Mouse (Mus musculus): ENCODE measurements around the gene Tpcn2. TPM values are rescaled to one million over a fixed set of nuclear protein-coding genes. Genes with fewer than 3 reads are reported as not detected.

Gene Tpcn2
- polyA plus RNA-seq, 1 experiment: 34.7 TPM

GRCm38 (mm10) chr7:145211680-145212659, 71.8 kb downstream of the Tpcn2 start:
- Histone ChIP-seq H3K4me3 (replicated peaks; ENCODE audit: control insufficient read depth, low read depth, low read length) (no peak overlapping the region), H3K4me1 (ENCODE audit: control insufficient read depth, insufficient read depth, low read length) (no peaks in the 10 kb centered on the region; the same call in 1 of the 2 replicates), H3K27ac (ENCODE audit: control insufficient read depth, insufficient read depth, low read depth, low read length, poor library complexity) (no peak overlapping the region)
- TF ChIP-seq CTCF (IDR thresholded peaks at IDR 0.05; ENCODE audit: control insufficient read depth, insufficient read depth, low read length) (no peak), POLR2A (IDR thresholded peaks at IDR 0.05; ENCODE audit: borderline replicate concordance, control insufficient read depth, low read depth, low read length) (no peak)
- WGBS: 77% methylated on average over 14 of the region's 14 CpGs

- no peaks in the 10 kb centered on the region; the same call in 1 of the 2 replicates for H3K4me1 ChIP-seq (ENCODE audit: control insufficient read depth, insufficient read depth, low read length)
- WGBS: 27% methylated on average over 4 of the region's 4 CpGs
- TF ChIP-seq CTCF (IDR thresholded peaks at IDR 0.05; ENCODE audit: control insufficient read depth, insufficient read depth, low read length): no peak
- no peak for TF ChIP-seq POLR2A (IDR thresholded peaks at IDR 0.05; ENCODE audit: borderline replicate concordance, control insufficient read depth, low read depth, low read length)
- no peak overlapping the region for H3K27ac ChIP-seq (ENCODE audit: control insufficient read depth, insufficient read depth, low read depth, low read length, poor library complexity)
- no peak overlapping the region for H3K4me3 ChIP-seq (replicated peaks; ENCODE audit: control insufficient read depth, low read depth, low read length)
Measured at GRCm38 (mm10) chr7:145210477-145211070, 73.2 kb downstream of the Tpcn2 start.

- no peak within 1 kb of the TSS for H3K4me3 ChIP-seq (replicated peaks; ENCODE audit: control insufficient read depth, low read depth, low read length)
- no peak within 1 kb of the TSS for H3K27ac ChIP-seq (ENCODE audit: control insufficient read depth, insufficient read depth, low read depth, low read length, poor library complexity)
- 84% methylated on average over 4 of the region's 4 CpGs for WGBS
- H3K4me1 ChIP-seq (ENCODE audit: control insufficient read depth, insufficient read depth, low read length): no peaks in the 10 kb centered on the region; the same call in 1 of the 2 replicates
- TF ChIP-seq POLR2A (IDR thresholded peaks at IDR 0.05; ENCODE audit: borderline replicate concordance, control insufficient read depth, low read depth, low read length) (no peak), CTCF (IDR thresholded peaks at IDR 0.05; ENCODE audit: control insufficient read depth, insufficient read depth, low read length) (no peak)
Measured at GRCm38 (mm10) chr7:145208006-145208405, 75.8 kb downstream of the Tpcn2 start, which contains the start of gene 1810010D01Rik. Gene 1810010D01Rik, minus strand, starts transcription at chr7:145208119.

GRCm38 (mm10) chr7:145206801-145207200, 77.0 kb downstream of the Tpcn2 start:
- Histone ChIP-seq H3K4me1 (ENCODE audit: control insufficient read depth, insufficient read depth, low read length) (no peaks in the 10 kb centered on the region; the same call in 1 of the 2 replicates), H3K27ac (ENCODE audit: control insufficient read depth, insufficient read depth, low read depth, low read length, poor library complexity) (no peak overlapping the region), H3K4me3 (replicated peaks; ENCODE audit: control insufficient read depth, low read depth, low read length) (no peak overlapping the region)
- WGBS: 67% methylated on average over 6 of the region's 6 CpGs
- TF ChIP-seq CTCF (IDR thresholded peaks at IDR 0.05; ENCODE audit: control insufficient read depth, insufficient read depth, low read length) (no peak), POLR2A (IDR thresholded peaks at IDR 0.05; ENCODE audit: borderline replicate concordance, control insufficient read depth, low read depth, low read length) (no peak)

GRCm38 (mm10) chr7:145206056-145206610, 77.7 kb downstream of the Tpcn2 start:
- Histone ChIP-seq H3K27ac (ENCODE audit: control insufficient read depth, insufficient read depth, low read depth, low read length, poor library complexity) (no peak overlapping the region), H3K4me3 (replicated peaks; ENCODE audit: control insufficient read depth, low read depth, low read length) (no peak overlapping the region), H3K4me1 (ENCODE audit: control insufficient read depth, insufficient read depth, low read length) (no peaks in the 10 kb centered on the region; the same call in 1 of the 2 replicates)
- WGBS: 17% methylated on average over 34 of the region's 34 CpGs
- TF ChIP-seq POLR2A (IDR thresholded peaks at IDR 0.05; ENCODE audit: borderline replicate concordance, control insufficient read depth, low read depth, low read length) (no peak), CTCF (IDR thresholded peaks at IDR 0.05; ENCODE audit: control insufficient read depth, insufficient read depth, low read length) (no peak)

GRCm38 (mm10) chr7:145205363-145205902, 78.4 kb downstream of the Tpcn2 start:
- Histone ChIP-seq H3K4me1 (ENCODE audit: control insufficient read depth, insufficient read depth, low read length) (no peaks in the 10 kb centered on the region), H3K4me3 (replicated peaks; ENCODE audit: control insufficient read depth, low read depth, low read length) (no peak overlapping the region), H3K27ac (ENCODE audit: control insufficient read depth, insufficient read depth, low read depth, low read length, poor library complexity) (no peak overlapping the region)
- WGBS: 87% methylated on average over 4 of the region's 4 CpGs
- TF ChIP-seq CTCF (IDR thresholded peaks at IDR 0.05; ENCODE audit: control insufficient read depth, insufficient read depth, low read length) (no peak), POLR2A (IDR thresholded peaks at IDR 0.05; ENCODE audit: borderline replicate concordance, control insufficient read depth, low read depth, low read length) (no peak)

GRCm38 (mm10) chr7:145199711-145200110, 84.1 kb downstream of the Tpcn2 start:
- TF ChIP-seq POLR2A (IDR thresholded peaks at IDR 0.05; ENCODE audit: borderline replicate concordance, control insufficient read depth, low read depth, low read length): no peak
- TF ChIP-seq CTCF (IDR thresholded peaks at IDR 0.05; ENCODE audit: control insufficient read depth, insufficient read depth, low read length): no peak
- no peak overlapping the region for H3K27ac ChIP-seq (ENCODE audit: control insufficient read depth, insufficient read depth, low read depth, low read length, poor library complexity)
- H3K4me1 ChIP-seq (ENCODE audit: control insufficient read depth, insufficient read depth, low read length): no peaks in the 10 kb centered on the region
- no peak overlapping the region for H3K4me3 ChIP-seq (replicated peaks; ENCODE audit: control insufficient read depth, low read depth, low read length)
- WGBS: 74% methylated on average over 2 of the region's 2 CpGs

All from bone marrow, adult 2 months (tissue).